Mouse (Mus musculus) lung, adult 2 months (tissue): ENCODE results near the gene Il17rb.

Experiments
- CTCF ChIP-seq: fragments of 200-500 bp; IDR thresholded peaks from 2 replicates; pipeline ENCODE4 v1.5.1; 2011; ENCODE audit warnings: mild to moderate bottlenecking, low read length, control low read depth; ENCODE audit not compliant: insufficient read depth
- POLR2A ChIP-seq: fragments of 200-500 bp; IDR thresholded peaks from 2 replicates; pipeline ENCODE4 v1.6.1; 2011; ENCODE audit warnings: low read depth, mild to moderate bottlenecking, control low read depth, low read length, borderline replicate concordance; ENCODE audit errors: extremely low read depth

- TF ChIP-seq POLR2A (no peak), CTCF (no peak)
Observed at GRCm38 (mm10) chr14:30043356-30043940, 34.8 kb upstream of the Il17rb start.
